Mouse (Mus musculus): ENCODE measurements around the gene Slc24a4. TPM values are rescaled to one million over a fixed set of nuclear protein-coding genes. Genes with fewer than 3 reads are reported as not detected.
"Not testable (repeated sequence)": the region's sequence is repeated elsewhere in the genome, so short reads cannot be mapped to it uniquely, and the experiment has no call there.

Slc24a4 gene
- polyA plus RNA-seq, 1 experiment from 2014 or later, result 2.4 TPM

DNA sequence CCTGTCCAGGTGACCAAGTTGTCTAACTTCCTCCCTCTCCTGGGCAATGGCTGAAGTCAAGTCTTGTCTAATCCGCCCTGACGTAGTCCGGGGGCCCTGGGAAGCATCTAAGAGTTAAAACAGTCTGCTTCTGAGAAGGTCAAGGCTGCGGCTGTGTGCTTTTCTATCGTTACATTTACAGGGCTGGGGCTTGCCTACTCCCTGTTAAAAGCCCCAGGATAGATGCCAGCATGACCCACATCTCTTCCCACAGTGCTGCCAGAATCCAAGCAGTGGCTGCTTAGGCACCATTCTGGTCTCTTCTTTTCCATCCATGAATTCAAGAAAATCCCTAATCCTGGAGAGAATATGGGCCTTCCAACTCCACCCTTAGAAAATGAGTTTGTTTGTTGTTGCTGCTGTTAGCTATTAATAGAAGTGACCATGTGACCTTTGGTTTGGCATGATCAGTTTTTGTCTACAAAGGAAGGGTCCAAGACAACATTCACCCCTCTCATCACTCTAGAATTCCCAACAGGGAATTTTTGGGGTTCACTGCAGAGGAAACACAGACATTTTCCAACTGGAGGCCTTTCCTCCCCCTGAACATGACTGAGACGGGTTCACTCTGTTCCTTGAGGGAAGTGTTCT is 142.4 kb downstream of the Slc24a4 start:
- H3K27ac ChIP-seq, result no peak overlapping the region
- no peaks in the 10 kb centered on the region for H3K4me1 ChIP-seq (replicated peaks; ENCODE audit: control insufficient read depth, insufficient read depth, low read length)
- H3K27me3 ChIP-seq (ENCODE audit: control insufficient read depth, insufficient read depth, low read length), result no peaks in the 10 kb centered on the region
- H3K9ac ChIP-seq, result no peak overlapping the region
- ATAC-seq (ENCODE audit: low FRiP score) (no peak), DNase-seq (ENCODE audit: low spot score) (no peak)
- H3K9me3 ChIP-seq (ENCODE audit: control insufficient read depth, low read length), result no peaks in the 10 kb centered on the region
- no peaks in the 10 kb centered on the region for H3K36me3 ChIP-seq (replicated peaks; ENCODE audit: control insufficient read depth, insufficient read depth)
- H3K4me2 ChIP-seq (replicated peaks), result no peak overlapping the region
- H3K4me3 ChIP-seq (replicated peaks; ENCODE audit: low read length), result no peak overlapping the region
- WGBS, result 85% methylated on average over 6 of the region's 6 CpGs

DNA sequence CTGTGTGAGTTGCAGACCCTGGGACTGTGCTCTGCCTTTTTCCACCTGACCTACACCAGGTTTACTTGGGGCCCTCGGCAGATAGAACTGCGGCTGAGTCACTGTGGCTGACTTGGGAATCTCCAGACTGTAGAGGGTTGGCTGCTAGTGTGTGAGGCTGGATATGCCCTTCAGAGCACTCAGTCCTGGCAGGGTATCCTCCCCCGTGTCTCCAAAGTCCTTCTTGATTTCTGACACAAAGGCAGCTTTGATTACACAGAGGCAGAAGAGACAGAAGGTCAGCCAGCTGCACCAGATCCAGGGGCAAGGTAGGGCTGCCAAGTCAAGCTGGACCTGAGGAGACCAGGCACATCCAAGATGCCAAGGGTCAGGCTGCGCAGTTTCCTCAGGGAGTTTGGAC is 142.9 kb downstream of the Slc24a4 start:
- Histone ChIP-seq H3K36me3 (replicated peaks; ENCODE audit: control insufficient read depth, insufficient read depth) (no peaks in the 10 kb centered on the region), H3K27me3 (ENCODE audit: control insufficient read depth, insufficient read depth, low read length) (no peaks in the 10 kb centered on the region), H3K9ac (no peak overlapping the region), H3K27ac (no peak overlapping the region), H3K4me1 (replicated peaks; ENCODE audit: control insufficient read depth, insufficient read depth, low read length) (no peaks in the 10 kb centered on the region), H3K4me2 (replicated peaks) (no peak overlapping the region), H3K9me3 (ENCODE audit: control insufficient read depth, low read length) (no peaks in the 10 kb centered on the region), H3K4me3 (replicated peaks; ENCODE audit: low read length) (no peak overlapping the region)
- ATAC-seq (ENCODE audit: low FRiP score), result no peak
- DNase-seq (ENCODE audit: low spot score), result no peak
- WGBS, result 77% methylated on average over 4 of the region's 4 CpGs

DNA sequence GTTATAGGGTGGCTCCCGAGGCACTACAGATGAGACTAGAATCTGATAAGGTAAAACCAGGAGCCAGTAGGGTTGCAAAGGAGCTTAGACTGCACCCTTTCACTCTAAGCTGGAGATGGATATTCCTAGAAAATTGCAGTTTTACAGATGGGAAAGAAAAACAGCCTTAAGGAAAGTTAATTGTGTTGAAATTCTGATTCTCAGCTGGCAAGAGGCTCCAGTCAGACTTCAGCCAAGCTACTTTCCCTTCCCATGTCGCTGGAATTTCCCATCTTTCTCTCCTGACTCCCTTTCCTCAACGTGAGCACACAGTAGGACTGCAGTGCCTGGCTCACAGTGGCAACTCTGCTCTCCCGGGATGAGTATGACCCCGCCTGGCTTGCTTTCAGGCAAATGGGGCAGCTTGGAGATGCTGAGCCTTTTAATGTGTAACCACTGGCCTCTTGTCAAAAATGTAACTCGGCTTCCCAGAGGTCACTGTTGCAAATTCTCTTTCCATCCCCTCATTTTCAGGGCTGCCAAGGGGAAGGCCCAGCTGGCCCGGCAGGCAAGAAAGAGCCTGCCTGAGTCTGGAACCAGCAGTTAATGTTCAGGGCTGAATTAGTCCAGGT is 147.4 kb downstream of the Slc24a4 start:
- H3K4me1 ChIP-seq (replicated peaks; ENCODE audit: control insufficient read depth, insufficient read depth, low read length), result no peaks in the 10 kb centered on the region
- no peak for DNase-seq (ENCODE audit: low spot score)
- H3K27me3 ChIP-seq (ENCODE audit: control insufficient read depth, insufficient read depth, low read length), result no peaks in the 10 kb centered on the region
- WGBS, result 57% methylated on average over 7 of the region's 7 CpGs
- H3K4me2 ChIP-seq (replicated peaks), result no peak overlapping the region
- no peaks in the 10 kb centered on the region for H3K36me3 ChIP-seq (replicated peaks; ENCODE audit: control insufficient read depth, insufficient read depth)
- no peaks in the 10 kb centered on the region for H3K9me3 ChIP-seq (ENCODE audit: control insufficient read depth, low read length)
- H3K27ac ChIP-seq, result no peak overlapping the region
- H3K9ac ChIP-seq, result no peak overlapping the region
- no peak for ATAC-seq (ENCODE audit: low FRiP score)
- H3K4me3 ChIP-seq (replicated peaks; ENCODE audit: low read length), result no peak overlapping the region

DNA sequence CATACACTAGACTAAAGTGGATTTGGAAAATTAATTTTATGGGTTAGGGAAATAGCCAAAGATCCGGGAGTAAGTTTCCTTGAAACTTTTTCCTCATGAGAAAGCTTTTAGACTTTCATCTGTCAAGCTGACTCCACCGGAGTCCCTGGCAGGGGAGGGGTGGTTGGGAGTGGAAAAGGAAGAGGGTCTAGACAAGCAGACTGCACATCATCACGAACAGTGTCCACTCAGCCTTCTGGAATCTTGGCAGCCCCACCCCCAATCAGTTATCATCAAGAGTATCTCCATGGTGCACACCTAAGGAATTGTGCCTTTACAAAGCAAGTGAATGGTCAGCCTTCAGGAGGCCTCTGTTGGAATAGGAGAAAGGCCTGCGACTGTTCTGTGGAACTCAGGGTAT is 151.8 kb downstream of the Slc24a4 start:
- H3K9me3 ChIP-seq (ENCODE audit: control insufficient read depth, low read length); H3K4me3 ChIP-seq (replicated peaks; ENCODE audit: low read length); DNase-seq (ENCODE audit: low spot score); ATAC-seq (ENCODE audit: low FRiP score); H3K36me3 ChIP-seq (replicated peaks; ENCODE audit: control insufficient read depth, insufficient read depth); H3K27ac ChIP-seq; H3K9ac ChIP-seq; H3K4me2 ChIP-seq (replicated peaks); H3K27me3 ChIP-seq (ENCODE audit: control insufficient read depth, insufficient read depth, low read length): not testable (repeated sequence)
- H3K4me1 ChIP-seq (replicated peaks; ENCODE audit: control insufficient read depth, insufficient read depth, low read length), result peaks cover 19% of the 10 kb centered on the region
- WGBS, result 65% methylated on average over 4 of the region's 4 CpGs

DNA sequence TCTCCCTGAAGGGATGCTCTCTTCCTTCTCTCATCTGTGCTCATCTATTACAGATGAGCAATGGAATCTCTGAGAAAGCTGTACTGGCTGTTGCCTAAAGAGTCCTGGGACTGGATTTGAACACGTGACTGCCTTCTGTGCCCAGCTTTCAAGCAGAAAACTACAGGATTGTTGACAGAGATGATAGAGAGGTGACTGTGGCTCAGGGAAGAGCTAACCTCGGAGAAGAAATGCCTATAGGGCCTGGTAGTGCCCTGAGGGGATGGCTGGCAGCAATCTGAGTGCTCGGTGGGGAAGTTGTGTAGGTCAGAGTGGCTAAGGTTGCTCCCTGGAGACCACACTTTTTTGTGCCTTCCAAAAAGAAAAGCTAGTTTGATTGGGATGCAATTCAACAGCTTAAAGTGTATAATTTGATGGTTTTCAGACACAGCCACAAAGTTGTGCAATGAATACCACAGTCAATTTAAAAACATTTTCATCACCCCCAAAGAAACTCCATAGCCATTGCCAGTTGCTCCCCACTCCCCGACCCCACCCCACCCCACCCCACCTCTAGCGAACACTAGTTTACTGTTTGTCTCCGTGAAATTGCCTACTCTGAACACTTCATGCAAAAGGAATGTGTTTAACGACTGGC is 152.5 kb downstream of the Slc24a4 start:
- no peak overlapping the region for H3K27ac ChIP-seq
- no peaks in the 10 kb centered on the region for H3K36me3 ChIP-seq (replicated peaks; ENCODE audit: control insufficient read depth, insufficient read depth)
- no peaks in the 10 kb centered on the region for H3K9me3 ChIP-seq (ENCODE audit: control insufficient read depth, low read length)
- 47% methylated on average over 7 of the region's 7 CpGs for WGBS
- 0 out of 2 replicates have a peak, but pooled peaks cover 4% of the 10 kb centered on the region for H3K27me3 ChIP-seq (ENCODE audit: control insufficient read depth, insufficient read depth, low read length)
- H3K4me1 ChIP-seq (replicated peaks; ENCODE audit: control insufficient read depth, insufficient read depth, low read length), result peaks cover 19% of the 10 kb centered on the region
- ATAC-seq (ENCODE audit: low FRiP score), result no peak
- DNase-seq (ENCODE audit: low spot score), result no peak
- H3K4me3 ChIP-seq (replicated peaks; ENCODE audit: low read length), result no peak overlapping the region
- H3K9ac ChIP-seq, result no peak overlapping the region
- H3K4me2 ChIP-seq (replicated peaks), result no peak overlapping the region

DNA sequence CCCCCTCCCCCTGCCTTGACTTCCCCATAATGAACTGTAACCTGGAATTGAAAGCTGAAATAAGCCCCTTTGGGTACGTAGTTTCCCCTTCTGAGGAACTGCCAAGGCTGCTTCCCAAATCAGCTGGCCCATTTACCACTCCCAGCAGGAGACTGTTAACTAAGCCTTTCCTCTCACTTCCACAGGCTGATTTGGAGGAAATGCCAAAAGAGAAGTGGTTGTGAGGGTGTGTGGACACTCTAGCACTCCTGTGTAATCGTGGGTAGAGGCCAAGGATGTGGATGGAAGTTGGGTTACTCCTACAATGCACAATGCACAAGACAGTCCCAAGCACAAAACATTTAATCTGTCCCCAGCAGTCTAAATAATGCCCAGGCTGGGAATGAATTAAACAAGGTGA is 153.6 kb downstream of the Slc24a4 start:
- Histone ChIP-seq H3K36me3 (replicated peaks; ENCODE audit: control insufficient read depth, insufficient read depth) (no peaks in the 10 kb centered on the region), H3K4me3 (replicated peaks; ENCODE audit: low read length) (no peak overlapping the region), H3K27ac (no peak overlapping the region), H3K4me1 (replicated peaks; ENCODE audit: control insufficient read depth, insufficient read depth, low read length) (peaks cover 25% of the 10 kb centered on the region), H3K27me3 (ENCODE audit: control insufficient read depth, insufficient read depth, low read length) (0 out of 2 replicates have a peak, but pooled peaks cover 4% of the 10 kb centered on the region), H3K9me3 (ENCODE audit: control insufficient read depth, low read length) (no peaks in the 10 kb centered on the region), H3K9ac (no peak overlapping the region), H3K4me2 (replicated peaks) (no peak overlapping the region)
- ATAC-seq (ENCODE audit: low FRiP score) (no peak), DNase-seq (ENCODE audit: low spot score) (no peak)
- 51% methylated on average over 2 of the region's 2 CpGs for WGBS

DNA sequence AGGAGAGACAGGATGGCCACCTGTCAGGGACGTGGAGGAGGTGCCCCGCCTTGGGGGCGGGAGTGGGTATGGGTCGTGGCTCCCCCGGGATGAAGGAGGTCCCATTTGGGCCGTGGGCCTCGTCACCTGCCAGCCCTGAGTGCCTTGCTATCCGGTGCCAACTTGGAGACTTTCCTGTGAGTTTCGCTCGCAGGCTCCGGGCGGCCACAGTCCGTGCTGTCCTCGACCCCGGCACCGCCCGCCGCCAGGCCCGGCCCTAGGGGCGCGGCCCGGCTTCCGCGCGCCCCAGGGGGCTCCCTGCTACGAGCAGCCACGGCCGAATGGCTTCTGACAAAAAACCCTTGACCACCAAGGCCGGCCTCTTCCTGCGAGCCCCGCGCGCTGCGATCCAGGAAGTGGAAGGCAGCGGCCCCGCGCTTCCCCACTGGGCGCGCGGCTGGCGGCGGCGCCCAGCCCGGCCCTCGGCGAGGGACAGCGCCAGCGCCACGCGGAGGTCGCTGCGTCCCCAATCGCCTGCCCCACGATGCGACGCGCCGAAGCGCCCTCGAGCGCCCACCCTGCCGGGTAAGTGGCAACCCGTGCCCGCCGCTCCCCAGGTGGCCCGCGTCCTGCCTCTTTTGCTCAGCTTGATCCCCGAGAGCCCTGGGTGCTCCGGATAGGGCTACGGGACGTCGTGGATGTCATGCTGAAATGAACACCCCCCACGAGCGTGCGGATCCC is 154.4 kb downstream of the Slc24a4 start, which contains the start of gene Rin3:
TSS of gene Rin3 (plus strand) at position 286 of the 720 bp plus-strand sequence.
- ATAC-seq (ENCODE audit: low FRiP score), result peak; percentile 35; the same call in 1 of the 2 replicates
- Histone ChIP-seq H3K9me3 (ENCODE audit: control insufficient read depth, low read length) (no peaks in the 10 kb centered on the region), H3K4me2 (replicated peaks) (peak within 1 kb of the TSS; percentile 99), H3K27ac (peak within 1 kb of the TSS; percentile 51; the same call in 1 of the 2 replicates), H3K4me1 (replicated peaks; ENCODE audit: control insufficient read depth, insufficient read depth, low read length) (peaks cover 27% of the 10 kb centered on the region), H3K36me3 (replicated peaks; ENCODE audit: control insufficient read depth, insufficient read depth) (no peaks in the 10 kb centered on the region), H3K4me3 (replicated peaks; ENCODE audit: low read length) (peak within 1 kb of the TSS; percentile 55), H3K27me3 (ENCODE audit: control insufficient read depth, insufficient read depth, low read length) (0 out of 2 replicates have a peak, but pooled peaks cover 4% of the 10 kb centered on the region), H3K9ac (peak within 1 kb of the TSS; percentile 69)
- no peak for DNase-seq (ENCODE audit: low spot score)
- WGBS, result under 1% methylated on average over 73 of the region's 75 CpGs

DNA sequence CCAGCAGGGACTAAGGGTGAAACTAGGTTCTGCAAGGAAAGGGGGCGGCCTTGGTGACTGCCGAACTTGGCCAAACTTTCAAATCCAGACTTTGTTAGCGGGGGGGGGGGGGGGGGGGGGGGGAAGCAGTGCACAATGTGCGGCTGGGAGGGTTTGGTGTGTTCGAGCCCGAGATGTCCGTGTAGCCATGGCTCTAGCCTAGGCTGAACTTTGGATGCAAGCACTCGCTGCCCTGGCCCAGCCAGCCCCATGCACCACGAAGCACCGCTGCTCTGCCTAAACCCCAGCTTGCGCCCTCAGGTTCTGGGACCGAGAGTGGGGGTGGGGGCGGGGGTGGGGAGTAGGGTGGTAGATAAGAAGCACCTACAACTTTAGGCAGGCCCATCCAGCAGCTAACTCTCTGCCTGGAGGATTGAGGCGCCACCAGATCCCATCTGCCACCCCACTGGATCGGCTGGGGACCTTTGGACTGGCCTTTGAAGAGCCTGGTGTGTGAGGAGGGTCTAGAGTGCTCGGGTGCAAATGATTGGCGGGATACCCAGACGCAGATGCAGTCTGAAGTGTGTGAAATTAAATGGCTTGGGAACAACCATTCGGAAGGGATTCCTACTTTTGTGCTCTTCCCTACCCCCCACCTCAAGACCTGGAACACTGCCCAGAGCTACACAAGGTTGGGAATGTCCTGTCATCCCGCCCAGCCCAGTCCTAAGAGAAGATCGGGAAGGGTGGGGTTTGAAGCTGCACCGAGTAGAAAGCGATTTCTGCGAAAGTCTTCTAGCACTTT is 155.1 kb downstream of the Slc24a4 start:
- H3K4me3 ChIP-seq (replicated peaks; ENCODE audit: low read length), result peak overlapping the region; percentile 55
- peak overlapping the region; percentile 99 for H3K4me2 ChIP-seq (replicated peaks)
- 3% methylated on average over 23 of the region's 24 CpGs for WGBS
- peak overlapping the region; percentile 51; the same call in 1 of the 2 replicates for H3K27ac ChIP-seq
- peaks cover 27% of the 10 kb centered on the region for H3K4me1 ChIP-seq (replicated peaks; ENCODE audit: control insufficient read depth, insufficient read depth, low read length)
- no peaks in the 10 kb centered on the region for H3K36me3 ChIP-seq (replicated peaks; ENCODE audit: control insufficient read depth, insufficient read depth)
- ATAC-seq (ENCODE audit: low FRiP score) (peak; percentile 42; the same call in 1 of the 2 replicates), DNase-seq (ENCODE audit: low spot score) (peak; percentile 51)
- H3K9me3 ChIP-seq (ENCODE audit: control insufficient read depth, low read length), result no peaks in the 10 kb centered on the region
- H3K9ac ChIP-seq, result peak overlapping the region; percentile 69
- 0 out of 2 replicates have a peak, but pooled peaks cover 4% of the 10 kb centered on the region for H3K27me3 ChIP-seq (ENCODE audit: control insufficient read depth, insufficient read depth, low read length)

Data from hindbrain, embryonic 14.5 days (tissue).